Mouse (Mus musculus) liver, postnatal 0 days (tissue): ENCODE data around the gene Xpot. TPM values are rescaled to one million over a fixed set of nuclear protein-coding genes. Genes with fewer than 3 reads are reported as not detected.

ENCODE experiments used
- ATAC-seq: fragments of 200-750 bp; cut with Nextera tagmentation; 2 replicates; pipeline ENCODE4 v1.8.0; 2017; ENCODE audit warnings: mild to moderate bottlenecking, moderate library complexity
- DNase-seq: peaks from one replicate; pipeline ENCODE4 v3.0.0-alpha.2; 2016
- H3K27ac ChIP-seq: fragments of 300-500 bp; sonication (generic); 2 replicates; pipeline ENCODE4 v1.5.1; 2014; ENCODE audit warnings: antibody characterized with exemption, moderate library complexity, mild to moderate bottlenecking, low read depth
- H3K27me3 ChIP-seq: fragments of 300-500 bp; sonication (generic); 2 replicates; pipeline ENCODE4 v1.6.1; 2014; ENCODE audit warnings: low read length, control low read depth, mixed read lengths; ENCODE audit not compliant: insufficient read depth
- H3K36me3 ChIP-seq: fragments of 300-500 bp; sonication (generic); replicated peaks from 2 replicates; pipeline ENCODE4 v1.6.1; 2014; ENCODE audit warnings: mild to moderate bottlenecking, control low read depth, low read length, moderate library complexity, mixed read lengths; ENCODE audit not compliant: insufficient read depth
- H3K4me1 ChIP-seq: fragments of 300-500 bp; sonication (generic); 2 replicates; pipeline ENCODE4 v1.6.1; 2014; ENCODE audit warnings: antibody characterized with exemption, mild to moderate bottlenecking, control low read depth; ENCODE audit not compliant: insufficient read depth
- H3K4me2 ChIP-seq: fragments of 300-500 bp; sonication (generic); 2 replicates; pipeline ENCODE4 v1.6.1; 2014; ENCODE audit warnings: low read depth, mild to moderate bottlenecking, low read length, moderate library complexity, mixed read lengths
- H3K4me3 ChIP-seq: fragments of 300-500 bp; sonication (generic); 2 replicates; pipeline ENCODE4 v1.5.1; 2014; ENCODE audit warnings: low read depth, low read length
- H3K9ac ChIP-seq: fragments of 300-500 bp; sonication (generic); replicated peaks from 2 replicates; pipeline ENCODE4 v1.6.1; 2014; ENCODE audit warnings: mild to moderate bottlenecking, moderate library complexity
- H3K9me3 ChIP-seq: fragments of 300-500 bp; sonication (generic); 2 replicates; pipeline ENCODE4 v1.6.1; 2016; ENCODE audit warnings: mild to moderate bottlenecking, control low read depth, low read length, mixed read lengths
- CTCF ChIP-seq: sonication (generic); IDR thresholded peaks from 2 replicates; pipeline ENCODE4 v1.5.1; 2016; ENCODE audit warnings: antibody characterized with exemption, low read depth
- EP300 ChIP-seq: IDR thresholded peaks from 2 replicates; pipeline ENCODE4 v1.6.1; 2016; ENCODE audit warnings: antibody characterized with exemption, low read depth, mild to moderate bottlenecking
- WGBS: fragments of 180-500 bp; shearing (Covaris S2); extraction: QIAGEN DNeasy Blood & Tissue Kit; methylation state at CpG from one replicate; pipeline ENCODE4 v1.1.7; 2014; ENCODE audit not compliant: insufficient replicate concordance; 5-methylcytosine and 5-hydroxymethylcytosine counted together
- polyA plus RNA-seq: library from polyadenylated mRNA; unstranded; fragments of >200 nt; fragmentation: Nextera tagmentation; extraction: Ambion mirVana; gene quantifications from 2 replicates; pipeline ENCODE4 v1.2.1, GENCODE M21; 2015

The Xpot gene
- polyA plus RNA-seq, 1 experiment from 2014 or later, result 19.4 TPM

- ATAC-seq, result no peak
- Histone ChIP-seq H3K4me1 (no peaks in the 10 kb centered on the region), H3K9me3 (no peaks in the 10 kb centered on the region), H3K9ac (no peak overlapping the region), H3K36me3 (no peaks in the 10 kb centered on the region), H3K27ac (no peak overlapping the region), H3K4me2 (no peak overlapping the region), H3K4me3 (no peak overlapping the region), H3K27me3 (no peaks in the 10 kb centered on the region)
- DNase-seq, result no peak
- TF ChIP-seq CTCF (no peak), EP300 (no peak)
- WGBS, result 77% methylated on average over 1 of the region's 1 CpGs
These were observed 26.9 kb upstream of the Xpot start for GRCm38 (mm10) chr10:121653079-121653478.

- TF ChIP-seq EP300 (no peak), CTCF (no peak)
- H3K9ac ChIP-seq, result no peak overlapping the region
- 36% methylated on average over 6 of the region's 6 CpGs for WGBS
- no peak overlapping the region for H3K4me2 ChIP-seq
- H3K27me3 ChIP-seq, result peaks cover 26% of the 10 kb centered on the region
- ATAC-seq, result no peak
- H3K4me1 ChIP-seq, result peaks cover 11% of the 10 kb centered on the region; the same call in 1 of the 2 replicates
- no peak overlapping the region for H3K4me3 ChIP-seq
- DNase-seq, result no peak
- no peak overlapping the region for H3K27ac ChIP-seq
- H3K36me3 ChIP-seq, result no peaks in the 10 kb centered on the region
- no peaks in the 10 kb centered on the region for H3K9me3 ChIP-seq
These were observed 20.2 kb upstream of the Xpot start for GRCm38 (mm10) chr10:121646294-121646693.

GRCm38 (mm10) chr10:121642054-121642947 lies 16.2 kb upstream of the Xpot start:
- peak overlapping the region; percentile 72 for H3K4me2 ChIP-seq
- peaks cover 41% of the 10 kb centered on the region for H3K27me3 ChIP-seq
- ATAC-seq, result no peak
- no peaks in the 10 kb centered on the region for H3K9me3 ChIP-seq
- no peaks in the 10 kb centered on the region for H3K36me3 ChIP-seq
- WGBS, result 7% methylated on average over 28 of the region's 28 CpGs
- no peak for DNase-seq
- H3K4me1 ChIP-seq, result peaks cover 16% of the 10 kb centered on the region; the same call in 1 of the 2 replicates
- H3K9ac ChIP-seq, result no peak overlapping the region
- TF ChIP-seq CTCF (no peak), EP300 (no peak)
- H3K4me3 ChIP-seq, result peak overlapping the region; percentile 55
- no peak overlapping the region for H3K27ac ChIP-seq

GRCm38 (mm10) chr10:121641272-121642053 lies 15.3 kb upstream of the Xpot start, which contains the start of gene D930020B18Rik:
D930020B18Rik (plus strand) TSS chr10:121641588.
- Histone ChIP-seq H3K36me3 (no peaks in the 10 kb centered on the region), H3K9ac (no peak within 1 kb of the TSS; the same call in 1 of the 2 replicates), H3K4me2 (peak within 1 kb of the TSS; percentile 72), H3K27ac (no peak within 1 kb of the TSS), H3K4me3 (peak within 1 kb of the TSS; percentile 55), H3K4me1 (peaks cover 16% of the 10 kb centered on the region; the same call in 1 of the 2 replicates), H3K27me3 (peaks cover 41% of the 10 kb centered on the region), H3K9me3 (no peaks in the 10 kb centered on the region)
- WGBS, result under 1% methylated on average over 64 of the region's 69 CpGs
- TF ChIP-seq CTCF (no peak), EP300 (no peak)
- DNase-seq (peak; percentile 31), ATAC-seq (no peak)

- ATAC-seq (no peak), DNase-seq (no peak)
- Histone ChIP-seq H3K4me2 (peak overlapping the region; percentile 72), H3K9ac (no peak overlapping the region; the same call in 1 of the 2 replicates), H3K4me3 (peak overlapping the region; percentile 55), H3K27me3 (peaks cover 41% of the 10 kb centered on the region), H3K36me3 (no peaks in the 10 kb centered on the region), H3K4me1 (peaks cover 16% of the 10 kb centered on the region; the same call in 1 of the 2 replicates), H3K9me3 (no peaks in the 10 kb centered on the region), H3K27ac (no peak overlapping the region)
- WGBS, result 14% methylated on average over 10 of the region's 10 CpGs
- TF ChIP-seq EP300 (no peak), CTCF (no peak)
These were observed 14.8 kb upstream of the Xpot start for GRCm38 (mm10) chr10:121640944-121641271.
